ENCODE assay signal across 8 mouse cellular contexts in the genomic region with DNA sequence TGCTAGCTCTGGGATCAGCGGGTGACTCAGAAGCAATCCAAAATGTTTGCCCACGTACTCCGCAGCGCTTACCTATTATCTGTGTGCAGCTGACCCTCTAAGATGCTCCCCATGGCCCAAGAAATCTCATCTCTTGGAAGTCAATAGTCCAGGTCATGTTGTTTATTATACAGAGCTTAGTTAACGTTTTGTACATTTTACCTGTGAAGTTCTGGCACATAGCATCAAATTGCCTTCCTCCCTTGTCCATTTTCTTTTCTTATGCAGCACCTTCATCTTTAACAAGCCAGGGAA. TPM values are rescaled to one million over a fixed set of nuclear protein-coding genes. Genes with fewer than 3 reads are reported as not detected.
DNase-seq lines count a peak whose midpoint lies in the region; ATAC-seq and TF ChIP-seq lines count a peak whose summit lies in the region.

No protein-coding gene starts in this region.

- intact Hi-C loops in heart, postnatal 14 days (cut with DNase I) = loop anchor here (5.0 kb wide), 1 partner anchor 48 kb away; no protein-coding TSS in a partner anchor

- H3K9me3 ChIP-seq in heart, embryonic 10.5 days = no peaks in the 10 kb centered on the region
- H3K9me3 ChIP-seq in ES-Bruce4 (replicated peaks; ENCODE audit: control insufficient read depth, insufficient read depth, low read length, poor library complexity, severe bottlenecking) = no peaks in the 10 kb centered on the region
- H3K9me3 ChIP-seq in hindbrain, embryonic 10.5 days = no peaks in the 10 kb centered on the region

- H3K79me2 ChIP-seq in macrophage (ENCODE audit: inconsistent target) = no peaks in the 10 kb centered on the region

- no peak for TF ChIP-seq POLR2A in ES-Bruce4 (IDR thresholded peaks at IDR 0.05; ENCODE audit: insufficient read depth, low read length)

- no peak for ATAC-seq in monocyte, adult 5-6 weeks (replicated peaks; ENCODE audit: insufficient number of reproducible peaks, low FRiP score, low TSS enrichment, poor library complexity, severe bottlenecking)

- peak overlapping the region; percentile 9 for H3K9ac ChIP-seq in ES-Bruce4 (ENCODE audit: low read depth, poor library complexity, severe bottlenecking)

- TF ChIP-seq CTCF in ES-Bruce4 (IDR thresholded peaks at IDR 0.05; ENCODE audit: low read depth, low read length) = no peak

- no peaks in the 10 kb centered on the region for H3K36me3 ChIP-seq in heart, embryonic 10.5 days
- H3K36me3 ChIP-seq in ES-Bruce4 (ENCODE audit: control insufficient read depth, insufficient read depth, low read length, poor library complexity, severe bottlenecking) (no peaks in the 10 kb centered on the region), macrophage (ENCODE audit: inconsistent target) (no peaks in the 10 kb centered on the region)
- H3K36me3 ChIP-seq in hindbrain, embryonic 10.5 days = no peaks in the 10 kb centered on the region

- no peak for TF ChIP-seq EP300 in ES-Bruce4 (IDR thresholded peaks at IDR 0.05; ENCODE audit: insufficient read depth, low read depth, low read length)

- DNase-seq in heart, embryonic 10.5 days (ENCODE audit: low spot score) = no peak
- DNase-seq in heart, postnatal 14 days = no peak
- DNase-seq in hindbrain, embryonic 10.5 days (ENCODE audit: low spot score) = no peak
- DNase-seq in right cerebral cortex, postnatal 4 days = no peak
- DNase-seq in yolk sac, embryonic 10.5 days (ENCODE audit: low spot score) = no peak

- peaks cover 62% of the 10 kb centered on the region for H3K27me3 ChIP-seq in heart, embryonic 10.5 days (ENCODE audit: insufficient read depth, poor library complexity, severe bottlenecking)
- H3K27me3 ChIP-seq in ES-Bruce4 (ENCODE audit: control insufficient read depth, insufficient read depth, low read length, poor library complexity, severe bottlenecking) = peaks cover 10% of the 10 kb centered on the region; the same call in 1 of the 2 replicates
- peaks cover 75% of the 10 kb centered on the region for H3K27me3 ChIP-seq in hindbrain, embryonic 10.5 days (ENCODE audit: insufficient read depth, poor library complexity, severe bottlenecking)

- peaks cover 11% of the 10 kb centered on the region for H3K4me1 ChIP-seq in heart, embryonic 10.5 days
- H3K4me1 ChIP-seq in ES-Bruce4 (ENCODE audit: control insufficient read depth, insufficient read depth, low read length) = no peaks in the 10 kb centered on the region
- H3K4me1 ChIP-seq in hindbrain, embryonic 10.5 days (replicated peaks) = peaks cover 15% of the 10 kb centered on the region

- H3K27ac ChIP-seq in heart, embryonic 10.5 days = peak overlapping the region; percentile 77; the same call in 1 of the 2 replicates
- no peak overlapping the region for H3K27ac ChIP-seq in ES-Bruce4 (ENCODE audit: insufficient read depth, low read length)
- peak overlapping the region; percentile 79; the same call in 1 of the 2 replicates for H3K27ac ChIP-seq in hindbrain, embryonic 10.5 days
- H3K27ac ChIP-seq in macrophage = peak overlapping the region; percentile 45; the same call in 1 of the 2 replicates

- peak overlapping the region; percentile 67 for H3K4me3 ChIP-seq in heart, embryonic 10.5 days
- H3K4me3 ChIP-seq in ES-Bruce4 (ENCODE audit: low read depth, low read length) = peak overlapping the region; percentile 68; the same call in 1 of the 2 replicates
- peak overlapping the region; percentile 62 for H3K4me3 ChIP-seq in hindbrain, embryonic 10.5 days
- H3K4me3 ChIP-seq in macrophage (ENCODE audit: inconsistent target) = peak overlapping the region; percentile 72

- WGBS in heart, embryonic 10.5 days = 3% methylated on average over 5 of the region's 5 CpGs
- WGBS in hindbrain, embryonic 10.5 days = 3% methylated on average over 5 of the region's 5 CpGs
- WGBS in macrophage (ENCODE audit: missing documents) = 30% methylated on average over 5 of the region's 5 CpGs

RNA-seq across cellular contexts. Expression of gene Prdm1, which starts 1.7 kb away (rescaled TPM):
- 1.1 and 2.9 TPM in 2 replicates for polyA plus RNA-seq in heart, embryonic 10.5 days (2016; fragmentation: Nextera tagmentation; extraction: Ambion mirVana)
- 1 to 10 TPM; 1.6 to 2.1 TPM for total RNA-seq in heart, postnatal 14 days (2021)
- polyA plus RNA-seq in ES-Bruce4 (2011; ENCODE audit: insufficient read depth, insufficient read length, low read depth, missing spikeins) = 12.8 and 15.3 TPM in 2 replicates
- 1.2 and 1.8 TPM in 2 replicates for polyA plus RNA-seq in hindbrain, embryonic 10.5 days (2016; fragmentation: Nextera tagmentation; extraction: Ambion mirVana)
- 100 to 1,000 TPM in 1 of 26 experiments, 10 to 100 TPM in 22, 1 to 10 TPM in 3; 7.7 to 125 (median 33.7) TPM for total RNA-seq in macrophage (2018; cell fraction: chromatin; rRNA removed)
- 100 to 1,000 TPM in 3 of 26 experiments, 10 to 100 TPM in 22, 1 to 10 TPM in 1; 9.7 to 136 (median 25.5) TPM for total RNA-seq in macrophage (2018; cell fraction: cytosol; rRNA removed)
- 100 to 1,000 TPM in 5 of 26 experiments, 10 to 100 TPM in 21; 11.4 to 170 (median 60.9) TPM for total RNA-seq in macrophage (2018; cell fraction: nucleus; rRNA removed)
- 6.0 to 14.6 TPM (median 13.7 TPM) in 3 replicates for polyA plus RNA-seq in macrophage (2018)
- total RNA-seq in monocyte, adult 5-6 weeks (2017) = 17.3 to 47.1 TPM (median 17.5 TPM) in 3 replicates
